Mouse (Mus musculus) neutrophil, adult 59 days (primary cell): ENCODE measurements around the gene Dlk2. TPM values are rescaled to one million over a fixed set of nuclear protein-coding genes. Genes with fewer than 3 reads are reported as not detected.

Source experiments
- total RNA-seq, 2 experiments: library from RNA; stranded (reverse); gene quantifications; 1 replicate in 1 of 2; 2 replicates in 1 of 2; pipeline ENCODE4 v1.2.4; 2023

The Dlk2 gene
- not detected for total RNA-seq

DNA sequence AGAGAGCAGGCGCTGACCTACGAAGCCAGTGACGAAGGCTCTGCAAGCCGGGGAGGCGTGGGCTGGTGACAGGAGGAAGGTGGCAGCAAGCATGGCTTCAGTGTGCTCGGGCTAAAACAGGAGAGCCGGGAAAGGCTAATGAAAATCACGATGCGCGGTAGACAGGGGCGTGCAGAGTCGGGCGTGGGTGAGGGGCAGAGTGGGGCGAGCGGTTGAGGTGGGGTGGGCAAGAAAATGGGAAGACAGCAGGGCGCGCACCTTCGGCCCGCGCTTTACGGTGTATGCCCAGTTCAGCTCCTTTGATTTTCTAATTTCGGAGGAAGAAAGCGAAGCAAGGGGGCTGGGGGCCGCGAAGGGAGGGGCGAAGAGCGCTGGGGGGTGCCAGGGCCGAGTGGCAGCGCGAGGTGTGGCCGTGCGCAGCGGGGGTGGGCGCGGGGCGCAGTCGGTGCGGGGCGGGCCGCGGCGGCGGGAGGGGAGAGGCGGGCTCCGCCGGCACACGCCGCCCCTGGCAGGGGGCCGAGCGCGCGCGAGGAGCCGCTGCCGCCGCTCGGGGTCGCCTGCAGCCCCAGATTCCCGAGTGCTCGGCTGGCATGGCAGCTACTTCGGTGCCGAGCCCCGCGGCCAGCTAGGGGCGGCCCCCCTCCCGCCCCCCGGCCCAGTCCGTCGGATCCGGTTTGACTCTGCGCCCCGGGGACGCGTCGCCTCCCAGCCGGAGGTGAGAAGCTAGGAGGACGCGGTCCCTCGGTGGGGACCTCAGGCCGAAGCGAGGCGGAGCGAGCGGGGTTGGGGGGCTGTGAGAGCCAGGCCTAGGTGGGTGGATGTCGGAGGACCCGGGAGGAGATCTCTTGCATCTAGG lies at the start of gene Dlk2:
TSS of gene Dlk2 (plus strand) at position 58 of the 856 bp plus-strand sequence.

DNA sequence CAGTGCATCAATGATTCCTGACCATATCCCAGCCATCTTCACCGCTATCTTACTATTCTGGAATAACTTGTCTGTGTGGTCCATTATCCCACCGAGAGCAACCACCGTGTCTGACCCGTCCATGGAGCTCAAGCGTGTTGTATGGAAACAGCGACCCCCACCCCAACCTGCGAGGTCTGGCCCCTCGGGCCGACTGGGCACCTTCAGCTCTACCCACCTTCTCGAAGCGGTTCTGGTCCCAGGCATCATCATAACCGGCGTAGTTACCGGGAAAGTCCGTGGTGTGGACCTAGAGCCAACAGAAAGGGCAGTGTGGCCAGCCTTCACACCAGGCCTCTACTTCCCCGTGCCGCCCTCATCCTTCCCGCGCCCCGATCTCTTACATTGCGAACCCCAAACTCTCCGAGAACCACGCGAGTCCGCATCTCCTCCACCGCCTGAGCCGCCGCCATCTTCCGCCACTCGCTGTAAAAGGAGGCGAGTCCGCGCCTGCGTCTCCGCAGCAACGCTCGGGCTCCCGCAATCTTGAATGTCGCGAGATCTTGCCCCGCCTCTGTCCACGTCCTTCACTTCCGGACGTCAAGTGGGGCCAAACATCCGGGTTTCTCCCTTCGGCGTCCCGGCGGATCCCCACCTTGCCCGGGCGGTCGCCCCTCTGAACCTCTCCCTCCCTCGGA lies 49.6 kb upstream of the Dlk2 start, which contains the start of the genes Polr1c and Yipf3:
TSS of gene Polr1c (minus strand) at position 543 of the 677 bp plus-strand sequence.
TSS of gene Yipf3 (plus strand) at position 569 of the 677 bp plus-strand sequence.

DNA sequence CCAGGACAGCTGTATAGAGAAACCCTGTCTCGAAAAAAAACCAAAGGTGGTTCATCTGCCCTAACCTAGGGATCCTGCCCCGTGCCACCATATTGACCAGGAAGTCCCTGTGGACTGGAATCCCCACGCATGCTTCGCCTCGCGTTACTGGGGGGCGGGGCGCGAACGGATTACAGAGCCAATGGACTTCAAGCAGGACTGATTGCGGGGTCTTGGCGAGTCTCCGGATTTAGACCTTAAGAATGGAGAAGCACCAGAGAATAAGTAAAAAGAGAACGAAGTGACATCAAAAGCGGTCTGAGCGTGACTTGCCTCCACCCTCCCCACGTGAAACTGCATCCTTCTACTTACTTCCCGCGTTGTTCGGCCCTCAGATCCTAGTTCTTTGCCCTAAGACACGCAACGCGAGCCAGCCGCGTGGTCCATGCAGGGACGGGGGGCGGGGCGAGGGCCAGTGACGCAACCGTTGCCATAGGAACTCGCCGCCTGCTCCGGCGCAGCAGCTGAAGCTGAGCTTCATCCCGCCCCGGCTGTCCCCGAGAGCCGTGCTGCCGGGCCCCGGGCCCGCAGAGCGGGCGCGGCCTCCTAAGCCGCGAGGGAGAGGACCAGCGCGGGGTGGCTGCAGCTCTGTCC lies 43.7 kb upstream of the Dlk2 start, which contains the start of gene Lrrc73:
TSS of gene Lrrc73 (plus strand) at position 80 of the 633 bp plus-strand sequence.

DNA sequence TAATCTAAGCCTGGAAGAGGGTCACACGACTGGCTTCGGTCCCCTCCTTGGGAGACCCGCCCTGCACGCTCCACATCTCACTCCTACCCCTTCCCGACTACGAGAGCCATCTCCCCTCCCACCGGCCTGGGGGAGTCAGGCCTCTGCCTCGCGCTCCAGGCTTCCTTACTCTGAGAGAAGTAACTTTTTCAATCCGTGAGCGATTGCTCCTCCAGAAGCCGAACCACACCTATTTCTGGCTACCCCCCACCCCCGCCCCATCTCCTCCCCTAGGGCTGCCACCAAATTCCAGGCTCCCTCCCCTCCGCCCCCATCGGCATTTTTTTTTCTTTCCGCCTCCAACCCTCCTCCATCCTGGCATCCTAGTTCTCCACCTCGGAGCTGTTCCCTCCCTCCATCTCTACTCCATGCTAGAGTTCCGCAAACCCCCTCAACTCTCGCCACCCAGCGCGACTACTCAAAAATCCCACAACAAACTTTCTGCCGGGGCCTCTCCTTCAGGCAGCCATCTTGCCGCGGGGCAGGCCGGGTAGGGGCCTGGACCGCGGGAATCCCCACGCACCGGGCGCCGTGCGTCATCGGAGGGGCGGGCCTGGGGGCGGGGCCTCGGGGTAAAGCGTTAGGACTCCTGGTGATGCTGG lies 14.6 kb upstream of the Dlk2 start, which contains the start of gene Tjap1:
TSS of gene Tjap1 (minus strand) at position 544 of the 641 bp plus-strand sequence.

DNA sequence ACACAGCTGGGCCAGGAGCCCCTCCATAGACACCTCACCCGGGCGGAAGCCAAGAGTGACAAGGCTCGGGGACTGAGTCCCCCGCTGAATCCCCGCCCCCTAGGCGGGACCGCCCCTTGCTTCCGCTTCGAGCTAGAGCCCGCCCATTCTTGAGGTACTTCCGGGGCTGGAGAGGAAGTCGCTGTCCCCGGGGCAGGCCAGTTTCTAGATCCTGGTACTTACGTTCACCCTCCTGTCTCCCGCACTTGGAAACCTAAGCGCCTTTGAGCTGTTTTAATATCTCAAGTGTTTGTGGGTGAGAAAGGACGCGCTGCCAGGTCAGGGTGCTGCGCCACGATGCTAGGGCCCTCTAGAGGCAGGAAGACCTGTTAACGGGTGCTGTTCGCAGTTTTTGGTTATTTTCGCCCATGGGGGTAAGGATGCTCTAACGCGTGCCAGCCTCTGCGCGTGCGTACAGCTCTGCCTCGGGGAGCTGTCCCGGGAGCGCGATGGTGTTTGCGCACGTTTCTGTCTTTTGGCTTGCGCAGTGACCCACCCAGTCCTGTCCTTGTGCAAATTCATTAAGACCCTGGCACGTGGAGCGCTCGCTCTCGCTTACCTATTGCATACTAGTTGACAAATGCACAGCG lies 30.8 kb downstream of the Dlk2 start, which contains the start of gene Abcc10:
TSS of gene Abcc10 (minus strand) at position 447 of the 629 bp plus-strand sequence.

Other genes starting within 250 kb of the Dlk2 start
- 10 to 100 TPM; 23.0 to 23.2 TPM for gene Mrps18a, start 186.4 kb upstream of the Dlk2 start, total RNA-seq
- 1 to 10 TPM in 1 of 2 experiments, under 1 TPM in 1; 0.62 to 1.3 TPM for gene Rsph9, start 153.2 kb upstream of the Dlk2 start, total RNA-seq
- gene Mad2l1bp, start 143.9 kb upstream of the Dlk2 start, total RNA-seq: 10 to 100 TPM; 17.5 to 21.9 TPM
- gene Gtpbp2, start 136.4 kb upstream of the Dlk2 start, total RNA-seq: 100 to 1,000 TPM; 124 to 126 TPM
- 10 to 100 TPM; 18.3 to 20.1 TPM for gene Polh, start 94.8 kb upstream of the Dlk2 start, total RNA-seq
- gene Xpo5, start 94.6 kb upstream of the Dlk2 start, total RNA-seq: 10 to 100 TPM; 21.3 to 22.6 TPM
- 10 to 100 TPM; 20.6 to 23.0 TPM for gene Polr1c, start 49.4 kb upstream of the Dlk2 start, total RNA-seq
- gene Yipf3, start 49.3 kb upstream of the Dlk2 start, total RNA-seq: 10 to 100 TPM; 86.2 to 94.1 TPM
- gene Lrrc73, start 43.9 kb upstream of the Dlk2 start, total RNA-seq: 1 to 10 TPM; 1.0 to 1.2 TPM
- gene Tjap1, start 14.4 kb upstream of the Dlk2 start, total RNA-seq: 10 to 100 TPM; 23.3 to 27.7 TPM
- 1 to 10 TPM; 5.3 to 5.9 TPM for gene Abcc10, start 30.9 kb downstream of the Dlk2 start, total RNA-seq
- gene Zfp318, start 86.3 kb downstream of the Dlk2 start, total RNA-seq: 1 to 10 TPM; 5.0 to 9.9 TPM
- not detected for gene Crip3, start 131.5 kb downstream of the Dlk2 start, total RNA-seq
- not detected for gene Slc22a7, start 141.0 kb downstream of the Dlk2 start, total RNA-seq
- not detected for gene Ttbk1, start 190.3 kb downstream of the Dlk2 start, total RNA-seq
- gene Dnph1, start 199.3 kb downstream of the Dlk2 start, total RNA-seq: 1 to 10 TPM; 3.7 to 5.4 TPM
- 1 to 10 TPM; 3.3 to 4.3 TPM for gene Cul9, start 249.0 kb downstream of the Dlk2 start, total RNA-seq